Mouse (Mus musculus) heart, embryonic 12.5 days (tissue): ENCODE data around the gene Gm28305. TPM values are rescaled to one million over a fixed set of nuclear protein-coding genes. Genes with fewer than 3 reads are reported as not detected.

ENCODE experiments used
- ATAC-seq: fragments of 200-750 bp; cut with Nextera tagmentation; 2 replicates; pipeline ENCODE4 v1.8.0; 2017; ENCODE audit warnings: moderate TSS enrichment, moderate library complexity; ENCODE audit not compliant: insufficient number of reproducible peaks, low FRiP score
- H3K27ac ChIP-seq: fragments of 300-500 bp; sonication (generic); 2 replicates; pipeline ENCODE4 v1.5.1; 2016; ENCODE audit warnings: mild to moderate bottlenecking, moderate library complexity; ENCODE audit not compliant: poor library complexity, severe bottlenecking
- H3K27me3 ChIP-seq: fragments of 300-500 bp; sonication (generic); replicated peaks from 2 replicates; pipeline ENCODE4 v1.6.1; 2016; ENCODE audit warnings: mild to moderate bottlenecking, moderate library complexity
- H3K36me3 ChIP-seq: fragments of 300-500 bp; sonication (generic); 2 replicates; pipeline ENCODE4 v1.6.1; 2016; ENCODE audit warnings: mild to moderate bottlenecking, moderate library complexity
- H3K4me1 ChIP-seq: fragments of 300-500 bp; sonication (generic); replicated peaks from 2 replicates; pipeline ENCODE4 v1.6.1; 2016; ENCODE audit warnings: mild to moderate bottlenecking
- H3K4me2 ChIP-seq: fragments of 300-500 bp; sonication (generic); 2 replicates; pipeline ENCODE4 v1.6.1; 2016; ENCODE audit warnings: mild to moderate bottlenecking, moderate library complexity
- H3K4me3 ChIP-seq: fragments of 300-500 bp; sonication (generic); 2 replicates; pipeline ENCODE4 v1.5.1; 2016; ENCODE audit warnings: mild to moderate bottlenecking
- H3K9ac ChIP-seq: fragments of 300-500 bp; sonication (generic); 2 replicates; pipeline ENCODE4 v1.6.1; 2016; ENCODE audit warnings: mild to moderate bottlenecking, moderate library complexity
- H3K9me3 ChIP-seq: fragments of 300-500 bp; sonication (generic); replicated peaks from 2 replicates; pipeline ENCODE4 v1.6.1; 2016; ENCODE audit warnings: mild to moderate bottlenecking, moderate library complexity
- WGBS: fragments of 180-500 bp; shearing (Covaris S2); methylation state at CpG from one replicate; pipeline ENCODE4 v1.1.7; 2016; 5-methylcytosine and 5-hydroxymethylcytosine counted together
- polyA plus RNA-seq: library from polyadenylated mRNA; unstranded; fragments of >200 nt; fragmentation: Nextera tagmentation; extraction: Ambion mirVana; gene quantifications from 2 replicates; pipeline ENCODE4 v1.2.1, GENCODE M21; 2016

Gm28305 gene
- polyA plus RNA-seq, 1 experiment from 2014 or later, result not detected

GRCm38 (mm10) chr9:104035261-104036015, 5.0 kb upstream of the Gm28305 start:
- no peak overlapping the region for H3K4me2 ChIP-seq
- H3K4me3 ChIP-seq, result no peak overlapping the region
- no peak overlapping the region for H3K27ac ChIP-seq
- H3K36me3 ChIP-seq, result peaks cover 48% of the 10 kb centered on the region
- no peaks in the 10 kb centered on the region for H3K9me3 ChIP-seq
- no peak for ATAC-seq
- no peak overlapping the region for H3K9ac ChIP-seq
- no peaks in the 10 kb centered on the region for H3K27me3 ChIP-seq
- peaks cover 8% of the 10 kb centered on the region for H3K4me1 ChIP-seq
- 53% methylated on average over 24 of the region's 24 CpGs for WGBS

- Histone ChIP-seq H3K27me3 (no peaks in the 10 kb centered on the region), H3K4me2 (no peak overlapping the region), H3K4me3 (no peak overlapping the region), H3K9ac (no peak overlapping the region), H3K27ac (no peak overlapping the region), H3K36me3 (peaks cover 49% of the 10 kb centered on the region), H3K9me3 (no peaks in the 10 kb centered on the region), H3K4me1 (peaks cover 8% of the 10 kb centered on the region)
- ATAC-seq, result no peak
- WGBS, result 80% methylated on average over 13 of the region's 13 CpGs
Observed at GRCm38 (mm10) chr9:104038266-104038665, 2.2 kb upstream of the Gm28305 start.

- H3K27me3 ChIP-seq, result no peaks in the 10 kb centered on the region
- peaks cover 8% of the 10 kb centered on the region for H3K4me1 ChIP-seq
- no peak overlapping the region for H3K4me2 ChIP-seq
- no peaks in the 10 kb centered on the region for H3K9me3 ChIP-seq
- H3K36me3 ChIP-seq, result peaks cover 47% of the 10 kb centered on the region
- 87% methylated on average over 21 of the region's 21 CpGs for WGBS
- no peak overlapping the region for H3K27ac ChIP-seq
- no peak for ATAC-seq
- H3K4me3 ChIP-seq, result no peak overlapping the region
- H3K9ac ChIP-seq, result no peak overlapping the region
Observed at GRCm38 (mm10) chr9:104039031-104039695, 1.3 kb upstream of the Gm28305 start.

- H3K4me3 ChIP-seq, result no peak overlapping the region
- H3K27ac ChIP-seq, result no peak overlapping the region
- peaks cover 46% of the 10 kb centered on the region for H3K36me3 ChIP-seq
- no peaks in the 10 kb centered on the region for H3K27me3 ChIP-seq
- H3K9me3 ChIP-seq, result no peaks in the 10 kb centered on the region
- H3K4me2 ChIP-seq, result no peak overlapping the region
- H3K9ac ChIP-seq, result no peak overlapping the region
- peaks cover 8% of the 10 kb centered on the region for H3K4me1 ChIP-seq
- 76% methylated on average over 4 of the region's 4 CpGs for WGBS
- no peak for ATAC-seq
Observed at GRCm38 (mm10) chr9:104039742-104040141, 720 bp upstream of the Gm28305 start.

- no peaks in the 10 kb centered on the region for H3K27me3 ChIP-seq
- H3K9me3 ChIP-seq, result no peaks in the 10 kb centered on the region
- no peak overlapping the region for H3K9ac ChIP-seq
- no peak overlapping the region for H3K27ac ChIP-seq
- H3K4me2 ChIP-seq, result no peak overlapping the region
- WGBS, result 89% methylated on average over 4 of the region's 4 CpGs
- H3K4me1 ChIP-seq, result no peaks in the 10 kb centered on the region
- peaks cover 51% of the 10 kb centered on the region for H3K36me3 ChIP-seq
- no peak overlapping the region for H3K4me3 ChIP-seq
- no peak for ATAC-seq
Observed at GRCm38 (mm10) chr9:104043676-104044075, 3.2 kb downstream of the Gm28305 start.

GRCm38 (mm10) chr9:104051028-104051427, 10.6 kb downstream of the Gm28305 start:
- Histone ChIP-seq H3K27ac (no peak overlapping the region), H3K4me1 (no peaks in the 10 kb centered on the region), H3K4me2 (no peak overlapping the region), H3K4me3 (no peak overlapping the region), H3K27me3 (no peaks in the 10 kb centered on the region), H3K36me3 (peaks cover 87% of the 10 kb centered on the region), H3K9ac (no peak overlapping the region), H3K9me3 (no peaks in the 10 kb centered on the region)
- 83% methylated on average over 6 of the region's 6 CpGs for WGBS
- ATAC-seq, result no peak

GRCm38 (mm10) chr9:104062430-104063243, 22.2 kb downstream of the Gm28305 start, which contains the start of gene Uba5:
TSS of gene Uba5 (minus strand) at chr9:104063134.
- H3K9ac ChIP-seq, result peak within 1 kb of the TSS; percentile 94
- H3K27me3 ChIP-seq, result no peaks in the 10 kb centered on the region
- peak within 1 kb of the TSS; percentile 96 for H3K4me2 ChIP-seq
- H3K9me3 ChIP-seq, result no peaks in the 10 kb centered on the region
- H3K27ac ChIP-seq, result peak within 1 kb of the TSS; percentile 58; the same call in 1 of the 2 replicates
- peaks cover 23% of the 10 kb centered on the region for H3K36me3 ChIP-seq
- peaks cover 17% of the 10 kb centered on the region for H3K4me1 ChIP-seq
- WGBS, result under 1% methylated on average over 59 of the region's 59 CpGs
- ATAC-seq, result peak; percentile 79
- peak within 1 kb of the TSS; percentile 100 for H3K4me3 ChIP-seq

- under 1% methylated on average over 28 of the region's 30 CpGs for WGBS
- H3K9ac ChIP-seq, result peak within 1 kb of the TSS; percentile 94
- peaks cover 17% of the 10 kb centered on the region for H3K4me1 ChIP-seq
- peak within 1 kb of the TSS; percentile 96 for H3K4me2 ChIP-seq
- H3K9me3 ChIP-seq, result no peaks in the 10 kb centered on the region
- peaks cover 16% of the 10 kb centered on the region for H3K36me3 ChIP-seq
- peak within 1 kb of the TSS; percentile 100 for H3K4me3 ChIP-seq
- H3K27ac ChIP-seq, result peak within 1 kb of the TSS; percentile 58; the same call in 1 of the 2 replicates
- ATAC-seq, result peak; percentile 93
- no peaks in the 10 kb centered on the region for H3K27me3 ChIP-seq
Observed at GRCm38 (mm10) chr9:104063244-104063961, 22.9 kb downstream of the Gm28305 start, which contains the start of gene Acad11. TSS of gene Acad11 (plus strand) at chr9:104063377.

GRCm38 (mm10) chr9:104064571-104064970, 24.1 kb downstream of the Gm28305 start:
- WGBS, result 37% methylated on average over 1 of the region's 1 CpGs
- no peak overlapping the region for H3K4me3 ChIP-seq
- no peak overlapping the region for H3K27ac ChIP-seq
- no peak overlapping the region for H3K9ac ChIP-seq
- H3K9me3 ChIP-seq, result no peaks in the 10 kb centered on the region
- no peaks in the 10 kb centered on the region for H3K27me3 ChIP-seq
- H3K4me1 ChIP-seq, result peaks cover 17% of the 10 kb centered on the region
- no peak for ATAC-seq
- peaks cover 12% of the 10 kb centered on the region for H3K36me3 ChIP-seq
- no peak overlapping the region for H3K4me2 ChIP-seq

GRCm38 (mm10) chr9:104070241-104070640, 29.8 kb downstream of the Gm28305 start:
- ATAC-seq, result no peak
- Histone ChIP-seq H3K4me3 (no peak overlapping the region), H3K27ac (no peak overlapping the region), H3K9me3 (no peaks in the 10 kb centered on the region), H3K9ac (no peak overlapping the region), H3K36me3 (no peaks in the 10 kb centered on the region), H3K27me3 (no peaks in the 10 kb centered on the region), H3K4me2 (no peak overlapping the region), H3K4me1 (0 out of 2 replicates have a peak, but pooled peaks cover 2% of the 10 kb centered on the region)
- WGBS, result 40% methylated on average over 4 of the region's 4 CpGs
